Mouse (Mus musculus): ENCODE results near the gene Retn. TPM values are rescaled to one million over a fixed set of nuclear protein-coding genes. Genes with fewer than 3 reads are reported as not detected.

Retn gene
- 9.5 and 19.9 TPM in 2 replicates for total RNA-seq (2021)
- long read RNA-seq, experiment 1, partial matches to known transcripts, result 1 of 3 reads
- long read RNA-seq, experiment 1, other reads (novel, unspliced or antisense), result 0 of 3 reads
- long read RNA-seq, experiment 2, transcript Retn-201 (5 exons, 874 nt), result major isoform, 23 of 26 reads
- long read RNA-seq, experiment 2, partial matches to known transcripts, result 2 of 26 reads
- long read RNA-seq, experiment 2, other reads (novel, unspliced or antisense), result 1 of 26 reads

DNA sequence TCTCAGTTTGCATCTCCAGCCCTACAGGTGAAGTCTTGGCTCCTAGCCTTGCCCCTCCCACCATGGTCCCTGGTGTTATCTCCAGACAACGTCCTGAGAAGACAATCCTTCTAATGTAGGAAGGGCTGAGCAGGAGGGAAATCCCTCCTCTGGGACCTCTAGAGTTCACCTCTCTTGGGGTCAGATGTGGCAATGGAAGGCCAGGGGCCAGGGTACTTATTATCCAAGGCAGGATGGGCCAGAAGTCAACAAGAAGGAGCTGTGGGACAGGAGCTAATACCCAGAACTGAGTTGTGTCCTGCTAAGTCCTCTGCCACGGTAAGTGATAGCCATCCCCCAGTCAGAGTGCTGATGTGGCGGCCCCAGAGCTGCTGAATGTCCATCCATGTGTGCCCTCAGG, at the start of gene Retn:
TSS of gene Retn (plus strand) at position 245 of the 400 bp plus-strand sequence.
- peak; percentile 38 for DNase-seq

DNA sequence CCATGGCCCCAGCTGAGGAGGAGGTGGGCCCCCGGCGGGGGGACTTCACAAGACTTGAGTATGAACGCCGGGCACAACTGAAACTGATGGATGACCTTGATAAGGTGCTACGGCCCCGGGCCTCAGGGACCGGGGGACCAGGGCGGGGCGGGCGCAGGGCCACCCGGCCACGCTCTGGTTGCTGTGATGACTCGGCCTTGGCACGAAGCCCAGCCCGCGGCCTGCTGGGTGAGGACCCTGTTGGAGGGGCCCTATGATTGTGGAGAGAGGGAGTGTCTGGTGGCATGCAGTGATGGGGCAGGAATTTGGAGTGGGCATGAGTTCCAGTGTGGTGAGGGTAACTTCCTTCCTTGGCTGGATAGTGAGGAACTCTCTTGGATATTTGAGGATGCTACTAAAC, 49.0 kb upstream of the Retn start:
- peak; percentile 60 for DNase-seq

GRCm38 (mm10) chr8:3607822-3608221, 47.7 kb upstream of the Retn start:
- no peak for DNase-seq

GRCm38 (mm10) chr8:3609046-3609815, 46.3 kb upstream of the Retn start:
- DNase-seq, result peak; percentile 73

- DNase-seq, result peak; percentile 34
These were observed 45.8 kb upstream of the Retn start for GRCm38 (mm10) chr8:3609816-3610150.

- DNase-seq, result peak; percentile 98
These were observed 34.2 kb upstream of the Retn start, which contains the start of the genes Xab2 and Pet100 for GRCm38 (mm10) chr8:3621199-3621970. Xab2 (minus strand) TSS chr8:3621316. Pet100 (plus strand) TSS chr8:3621548.

- DNase-seq, result no peak
These were observed 33.5 kb upstream of the Retn start for GRCm38 (mm10) chr8:3622119-3622518.

GRCm38 (mm10) chr8:3625445-3625844, 30.1 kb upstream of the Retn start, which contains the start of gene Pcp2:
Pcp2 (minus strand) TSS chr8:3625545.
- DNase-seq, result no peak

GRCm38 (mm10) chr8:3626971-3627370, 28.6 kb upstream of the Retn start:
- no peak for DNase-seq

DNA sequence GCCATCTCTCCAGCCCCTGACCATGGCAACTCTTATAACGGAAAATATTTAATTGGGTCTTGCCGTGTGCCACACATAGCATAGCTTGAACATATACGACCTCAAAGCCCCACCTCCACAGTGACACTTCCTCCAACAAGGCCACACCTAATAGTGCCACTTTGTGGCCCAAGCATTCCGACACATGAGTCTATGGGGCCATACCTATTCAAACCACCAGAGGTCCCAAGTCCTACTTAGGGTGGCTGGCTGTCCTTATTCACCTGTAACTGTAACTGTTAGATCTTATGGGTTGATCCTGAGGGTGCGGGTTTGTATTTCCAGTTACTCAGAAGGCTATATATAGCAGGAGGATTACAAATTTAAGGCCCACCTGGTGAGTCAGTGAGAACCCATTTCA, 27.6 kb upstream of the Retn start:
- DNase-seq, result peak; percentile 51

DNA sequence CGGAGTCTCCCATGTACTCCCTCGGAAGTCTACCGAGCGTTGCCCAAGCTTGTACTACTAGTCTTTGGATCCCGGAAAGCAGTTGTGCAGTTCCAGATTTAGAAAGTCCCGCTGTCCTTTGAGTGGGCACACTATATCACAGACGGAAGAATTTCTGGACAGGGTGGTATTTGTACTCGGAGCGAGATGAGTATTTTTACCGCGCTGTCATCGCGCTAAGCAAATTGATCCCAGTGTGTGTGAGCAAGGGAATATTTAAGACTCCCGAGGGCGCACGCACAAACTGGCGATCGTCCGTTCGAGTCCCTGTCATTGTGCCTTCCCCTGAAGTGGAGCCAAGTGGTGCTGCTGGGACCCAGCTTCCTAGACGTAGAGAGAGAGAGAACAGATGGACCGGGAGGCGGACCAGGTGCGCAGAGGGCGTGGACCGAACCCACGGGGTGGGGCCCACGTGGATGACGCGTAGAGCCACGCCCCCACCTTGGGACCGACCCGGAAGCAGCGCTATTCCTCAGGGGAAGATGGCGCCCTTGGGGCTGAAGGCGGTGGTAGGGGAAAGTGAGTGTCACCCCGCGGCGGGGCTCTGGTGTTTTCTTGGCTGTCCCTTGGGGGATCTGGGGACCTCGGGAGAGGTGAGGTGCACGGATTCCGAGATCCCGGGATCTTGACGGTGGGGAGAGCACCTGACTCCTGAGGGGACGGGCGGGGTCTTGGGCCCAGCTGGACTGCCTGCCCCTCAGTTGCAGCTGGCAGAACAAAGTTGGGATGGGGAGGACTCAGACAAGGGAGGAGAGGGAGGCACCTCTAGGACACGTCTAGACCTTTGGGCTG, 24.7 kb upstream of the Retn start, which contains the start of gene Stxbp2:
TSS of gene Stxbp2 (plus strand) at position 309 of the 831 bp plus-strand sequence.
- DNase-seq, result peak; percentile 88

GRCm38 (mm10) chr8:3631478-3631875, 24.1 kb upstream of the Retn start:
- DNase-seq, result peak; percentile 41

DNA sequence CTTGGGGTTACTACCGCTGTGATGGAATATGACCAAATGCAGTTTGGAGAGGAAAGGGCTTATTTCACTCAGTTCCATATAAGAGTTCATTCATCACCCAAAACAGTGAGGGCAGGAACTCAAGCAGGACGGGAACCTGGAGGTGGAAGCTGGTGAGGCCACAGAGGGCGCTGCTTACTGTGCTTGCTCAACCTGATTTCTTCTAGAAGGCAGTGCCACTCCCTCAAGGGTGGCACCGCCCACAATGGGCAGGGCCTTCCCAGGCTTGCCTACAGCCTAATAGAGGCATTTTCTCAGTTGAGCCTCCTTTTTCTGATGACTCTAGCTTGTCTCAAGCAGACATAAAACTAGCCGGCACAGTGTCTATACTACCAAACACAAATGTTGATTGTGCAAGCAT, 9.8 kb upstream of the Retn start:
- peak; percentile 85 for DNase-seq

- DNase-seq, result peak; percentile 27
These were observed 8.6 kb upstream of the Retn start for GRCm38 (mm10) chr8:3646824-3647531.

DNA sequence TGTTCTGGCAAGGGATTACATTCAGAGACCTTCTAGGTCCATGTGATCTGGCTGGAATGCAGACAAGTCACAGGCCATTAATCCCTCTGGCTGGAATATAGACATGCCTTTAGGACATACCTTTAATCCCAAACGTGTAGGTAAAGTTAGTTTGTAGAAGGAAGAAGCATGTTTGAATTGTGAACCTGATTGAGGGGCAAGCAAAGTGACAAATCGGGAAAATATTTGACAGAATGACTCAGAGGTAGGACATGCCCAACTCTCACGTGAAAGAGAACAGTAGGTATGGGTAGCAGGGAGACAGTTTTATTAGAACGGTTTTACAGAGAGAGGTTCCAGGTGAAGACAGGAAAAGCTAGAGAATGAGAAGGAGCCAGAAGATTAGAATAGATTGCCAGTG, 8.0 kb upstream of the Retn start:
- no peak for DNase-seq

- DNase-seq, result no peak
These were observed 7.3 kb upstream of the Retn start for GRCm38 (mm10) chr8:3648268-3648667.

DNA sequence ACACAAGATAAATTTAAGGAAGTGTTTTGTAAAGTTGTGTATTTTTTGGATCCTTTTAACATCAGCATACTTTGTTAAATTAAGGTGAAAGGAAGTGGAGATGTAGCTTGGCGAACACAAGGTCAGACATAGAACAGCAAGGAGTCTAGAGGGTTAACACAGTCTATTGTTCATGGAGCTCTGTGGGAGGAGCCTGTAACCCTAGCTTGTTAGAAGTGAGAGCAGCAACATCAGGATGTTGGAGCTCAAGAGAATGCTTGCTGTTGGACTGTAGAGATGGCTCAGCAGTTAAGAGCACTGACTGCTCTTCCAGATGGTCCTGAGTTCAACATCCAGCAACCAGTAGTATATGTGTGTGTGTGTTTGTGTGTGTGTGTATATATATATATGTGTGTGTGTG, 6.6 kb upstream of the Retn start:
- no peak for DNase-seq

DNA sequence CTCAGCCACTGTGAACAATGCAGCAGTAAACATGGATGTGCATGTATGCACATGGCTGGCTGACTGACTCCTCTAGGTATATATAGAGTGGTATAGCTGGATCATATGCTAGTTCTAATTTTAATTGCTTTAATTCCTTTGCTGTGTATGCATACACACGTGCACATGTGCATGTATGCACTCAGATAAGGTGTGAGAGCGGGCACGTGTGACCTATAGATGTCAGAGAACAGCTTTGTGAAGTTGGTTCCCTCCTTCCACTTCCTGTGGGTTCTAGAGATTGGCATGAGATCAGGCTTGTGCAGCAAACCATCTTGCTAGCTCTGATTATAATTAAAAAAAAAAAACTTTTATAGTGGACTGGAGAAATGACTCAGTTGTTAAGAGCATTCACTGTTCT, 2.7 kb upstream of the Retn start:
- DNase-seq, result no peak

- DNase-seq, result peak; percentile 13
These were observed 653 bp upstream of the Retn start for GRCm38 (mm10) chr8:3654726-3655508.

DNA sequence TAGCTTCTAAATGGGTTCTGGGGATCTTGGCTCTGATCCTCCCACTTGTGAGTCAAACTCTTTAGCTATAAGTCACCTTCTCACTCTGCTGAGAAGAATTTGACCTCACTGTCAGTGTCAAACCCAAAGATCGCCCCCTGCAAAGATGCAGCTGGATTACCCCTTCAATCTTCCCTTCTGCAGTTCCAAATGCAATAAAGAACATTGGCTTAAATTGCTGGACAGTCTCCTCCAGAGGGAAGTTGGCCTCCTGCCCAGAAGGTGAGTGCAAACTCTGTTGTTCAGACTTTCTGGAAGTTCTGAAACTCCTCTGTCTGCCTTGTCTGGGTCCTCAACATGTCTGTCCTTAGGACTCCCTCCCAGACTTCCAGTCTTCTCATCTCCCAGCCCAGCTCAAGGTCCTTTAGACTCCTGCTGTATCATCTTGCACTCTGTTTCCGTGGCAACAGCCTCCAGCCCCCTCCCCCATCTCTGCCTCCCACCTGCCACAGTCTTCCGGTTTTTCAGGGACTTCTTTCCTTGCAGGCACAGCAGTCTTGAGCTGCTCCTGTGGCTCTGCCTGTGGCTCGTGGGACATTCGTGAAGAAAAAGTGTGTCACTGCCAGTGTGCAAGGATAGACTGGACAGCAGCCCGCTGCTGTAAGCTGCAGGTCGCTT, 1.3 kb downstream of the Retn start:
- DNase-seq, result peak; percentile 45
